Comparison of ENCODE assay signal across 20 mouse cellular contexts in the genomic region with DNA sequence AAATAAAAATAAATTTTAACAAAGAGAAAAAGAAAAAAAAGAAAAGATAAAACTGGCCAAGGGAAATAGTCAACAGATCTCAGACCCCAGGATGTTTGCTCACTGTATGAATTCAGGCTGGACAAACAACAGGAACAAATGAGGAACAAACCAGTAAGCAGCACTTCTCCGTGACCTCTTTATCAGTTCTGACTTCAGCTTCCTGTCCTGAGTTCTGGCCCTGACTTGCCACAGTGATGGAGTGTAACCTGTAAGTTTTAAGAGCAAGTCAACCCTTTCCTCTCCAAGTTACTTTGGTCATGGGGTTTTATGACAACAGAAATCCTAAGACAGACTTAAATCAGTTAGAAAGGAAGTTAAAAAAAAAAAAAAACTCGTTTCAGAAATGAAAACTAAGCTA. TPM values are rescaled to one million over a fixed set of nuclear protein-coding genes. Genes with fewer than 3 reads are reported as not detected.
DNase-seq lines count a peak whose midpoint lies in the region; ATAC-seq and TF ChIP-seq lines count a peak whose summit lies in the region.
"Had no signal": no experiment of that assay in that cellular context is flagged by ENCODE, and none has a peak within 500 bp of the region (broad histone marks: within the 10 kb centered on the region; RNA-seq: fewer than 3 reads in every experiment).

No protein-coding gene starts in this region.

- H3K4me2 ChIP-seq in liver, embryonic 12.5 days, result no peak overlapping the region
- H3K4me2 ChIP-seq: embryonic facial prominence, embryonic 13.5 days; forebrain, embryonic 12.5 days; heart, embryonic 13.5 days; hindbrain, embryonic 14.5 days; intestine, embryonic 15.5 days had no signal

- peaks cover 2% of the 10 kb centered on the region; the same call in 1 of the 2 replicates for H3K79me2 ChIP-seq in liver, adult 2 months (ENCODE audit: control insufficient read depth, insufficient read depth, low read length)

- H3K4me1 ChIP-seq in liver, adult 2 months (ENCODE audit: control insufficient read depth, insufficient read depth, low read length), result no peaks in the 10 kb centered on the region
- no peaks in the 10 kb centered on the region for H3K4me1 ChIP-seq in liver, embryonic 12.5 days
- H3K4me1 ChIP-seq: embryonic facial prominence, embryonic 13.5 days; forebrain, embryonic 12.5 days; heart, embryonic 13.5 days; hindbrain, embryonic 10.5 days; intestine, embryonic 15.5 days had no signal

- no peak overlapping the region for H3K27ac ChIP-seq in liver, adult 2 months (replicated peaks; ENCODE audit: insufficient read depth, low read depth, low read length)
- no peak overlapping the region for H3K27ac ChIP-seq in liver, embryonic 12.5 days
- H3K27ac ChIP-seq: embryonic facial prominence, embryonic 13.5 days; forebrain, embryonic 12.5 days; heart, embryonic 13.5 days; hindbrain, embryonic 10.5 days; hindbrain, embryonic 14.5 days; intestine, embryonic 15.5 days had no signal

- WGBS in liver, adult 2 months, result 5% methylated on average over 2 of the region's 2 CpGs
- 19% methylated on average over 2 of the region's 2 CpGs for WGBS in liver, embryonic 12.5 days (ENCODE audit: insufficient replicate concordance)

- H3K27me3 ChIP-seq in liver, adult 2 months (ENCODE audit: control insufficient read depth, insufficient read depth, low read length), result no peaks in the 10 kb centered on the region
- H3K27me3 ChIP-seq in liver, embryonic 12.5 days (replicated peaks), result no peaks in the 10 kb centered on the region
- H3K27me3 ChIP-seq: embryonic facial prominence, embryonic 13.5 days; forebrain, embryonic 12.5 days; heart, embryonic 13.5 days; intestine, embryonic 15.5 days had no signal

- TF ChIP-seq POLR2A in liver, adult 2 months (IDR thresholded peaks at IDR 0.05; ENCODE audit: extremely low read depth, insufficient read depth, low read length), result no peak

- DNase-seq in liver, adult 2 months (ENCODE audit: extremely low read depth, low read depth, low spot score), result peak; percentile 24
- no peak for DNase-seq in left cerebral cortex, postnatal 25 days (ENCODE audit: low spot score in 2 of 2)
- DNase-seq in heart, postnatal 25 days (ENCODE audit: low spot score), result no peak
- DNase-seq: adrenal gland, adult 2 months; adrenal gland, postnatal 25 days; cerebellum, adult 2 months; cerebellum, postnatal 10 days; gastrocnemius, postnatal 14 days; heart, adult 11 months had no signal

- no peak for ATAC-seq in liver, embryonic 12.5 days
- ATAC-seq in hematopoietic stem cell, adult 5-6 weeks (replicated peaks in 1 of 2; ENCODE audit: insufficient read depth in 1 of 2, low FRiP score in 2 of 2, low TSS enrichment in 1 of 2, low read depth in 1 of 2, poor library complexity in 2 of 2, severe bottlenecking in 2 of 2), result peak; percentile 53 to 58; a peak in 2 of 4 replicates
- ATAC-seq in neutrophil, adult 5-6 weeks (ENCODE audit: extremely low read depth, insufficient number of reproducible peaks, low FRiP score, poor library complexity, severe bottlenecking), result peak; percentile 58; the same call in 1 of the 2 replicates
- ATAC-seq in megakaryocyte-erythroid progenitor cell, adult 5-6 weeks (replicated peaks; ENCODE audit: low FRiP score, low TSS enrichment, poor library complexity, severe bottlenecking), result no peak
- ATAC-seq: forebrain, embryonic 16.5 days; intestine, embryonic 15.5 days had no signal

- no peaks in the 10 kb centered on the region for H3K36me3 ChIP-seq in liver, adult 2 months (ENCODE audit: control insufficient read depth, insufficient read depth, low read length)
- H3K36me3 ChIP-seq in liver, embryonic 12.5 days, result no peaks in the 10 kb centered on the region
- H3K36me3 ChIP-seq: embryonic facial prominence, embryonic 13.5 days; forebrain, embryonic 12.5 days; heart, embryonic 13.5 days; hindbrain, embryonic 10.5 days; intestine, embryonic 15.5 days had no signal

- H3K9ac ChIP-seq in liver, adult 2 months (ENCODE audit: low read depth, low read length), result no peak overlapping the region
- no peak overlapping the region for H3K9ac ChIP-seq in liver, embryonic 12.5 days
- H3K9ac ChIP-seq: embryonic facial prominence, embryonic 13.5 days; forebrain, embryonic 12.5 days; heart, embryonic 13.5 days; hindbrain, embryonic 14.5 days; intestine, embryonic 15.5 days had no signal

- intact Hi-C loops in left cerebral cortex, postnatal 25 days (cut with DNase I), result no loop called here
- intact Hi-C loops in heart, postnatal 25 days (cut with DNase I), result no loop called here

- TF ChIP-seq CTCF in liver, adult 2 months (IDR thresholded peaks at IDR 0.05; ENCODE audit: low read depth, low read length), result no peak

- H3K4me3 ChIP-seq in liver, adult 2 months (ENCODE audit: insufficient read depth, low read depth, low read length), result no peak overlapping the region
- no peak overlapping the region for H3K4me3 ChIP-seq in liver, embryonic 12.5 days
- H3K4me3 ChIP-seq: embryonic facial prominence, embryonic 13.5 days; forebrain, embryonic 12.5 days; heart, embryonic 13.5 days; hindbrain, embryonic 10.5 days; intestine, embryonic 15.5 days had no signal

- no peaks in the 10 kb centered on the region for H3K9me3 ChIP-seq in liver, embryonic 12.5 days (replicated peaks)
- H3K9me3 ChIP-seq: embryonic facial prominence, embryonic 13.5 days; forebrain, embryonic 12.5 days; heart, embryonic 13.5 days; hindbrain, embryonic 10.5 days; intestine, embryonic 15.5 days had no signal

RNA-seq across cellular contexts. Expression of a gene that starts 12.6 kb away (rescaled TPM):
- total RNA-seq in liver, adult 2 months (2014; rRNA removed), result 12.1 and 15.8 TPM in 2 replicates
- polyA plus RNA-seq in liver, adult 2 months (2012; rRNA removed), result 0.66 TPM in 2 replicates
- 6.2 and 6.7 TPM in 2 replicates for polyA plus RNA-seq in liver, embryonic 12.5 days (2016; fragmentation: Nextera tagmentation; extraction: Ambion mirVana)
- total RNA-seq in hematopoietic stem cell, adult 5-6 weeks (2017), result 25.7 and 28.8 TPM in 2 replicates
- 41.5 and 48.4 TPM in 2 replicates for total RNA-seq in neutrophil, adult 5-6 weeks (2017)
- 10 to 100 TPM; 37.2 to 40.5 TPM for total RNA-seq in left cerebral cortex, postnatal 25 days (2021)
- 8.5 and 10.9 TPM in 2 replicates for total RNA-seq in megakaryocyte-erythroid progenitor cell, adult 5-6 weeks (2014; fragmentation: Nextera tagmentation)
- total RNA-seq in megakaryocyte-erythroid progenitor cell, adult 5-6 weeks (2017), result 12.2 and 14.9 TPM in 2 replicates
- 10 to 100 TPM; 10.2 to 11.0 TPM for total RNA-seq in heart, postnatal 25 days (2021)

Comparison
In these comparisons a context has a peak if more than half of its experiments do, and no peak if none do; other contexts are left out.
1. ATAC-seq: peak in hematopoietic stem cell, adult 5-6 weeks (2 of 2) and neutrophil, adult 5-6 weeks (single experiment); none in liver, embryonic 12.5 days (single experiment) and megakaryocyte-erythroid progenitor cell, adult 5-6 weeks (single experiment).